Mouse (Mus musculus) layer of hippocampus, adult 2 months (tissue): Measurements from ENCODE around the gene Coro1c. TPM values are rescaled to one million over a fixed set of nuclear protein-coding genes. Genes with fewer than 3 reads are reported as not detected.
A peak's percentile ranks its signal among the peaks of the same experiment; 100 is the strongest.

ENCODE experiments used
- DNase-seq, 2 experiments: peaks; one replicate each; pipeline ENCODE4 v3.0.0; 2022; ENCODE audit warnings: low spot score in 2 of 2
- H3K27ac ChIP-seq: fragments of 200-600 bp; 2 replicates; pipeline ENCODE4 v1.8.1; 2022
- H3K4me3 ChIP-seq: fragments of 200-600 bp; 2 replicates; pipeline ENCODE4 v1.8.1; 2022; ENCODE audit warnings: mild to moderate bottlenecking
- CTCF ChIP-seq: fragments of 200-600 bp; conservative IDR thresholded peaks from 2 replicates; pipeline ENCODE4 v1.8.1; 2022; ENCODE audit warnings: antibody characterized with exemption, mild to moderate bottlenecking, moderate library complexity
- long read RNA-seq, 2 experiments: library from polyadenylated mRNA; stranded (forward); transcript quantifications; one replicate each; pipeline ENCODE4 v2.0.0; 2021; ENCODE audit warnings: borderline mapping rate in 2 of 2
- total RNA-seq, 2 experiments: library from RNA; stranded (reverse); gene quantifications; 2 replicates each; pipeline ENCODE4 v1.2.3; 2021

The Coro1c gene
- 100 to 1,000 TPM in 1 of 2 experiments, 10 to 100 TPM in 1; 95.2 to 101 TPM for total RNA-seq
- long read RNA-seq, experiment 1, transcript Coro1c-201 (11 exons, 3,491 nt), result major isoform, 38 of 52 reads
- long read RNA-seq, experiment 1, partial matches to known transcripts, result 11 of 52 reads
- long read RNA-seq, experiment 1, other reads (novel, unspliced or antisense), result 3 of 52 reads
- long read RNA-seq, experiment 2, transcript Coro1c-201 (11 exons, 3,491 nt), result major isoform, 65 of 90 reads
- long read RNA-seq, experiment 2, partial matches to known transcripts, result 19 of 90 reads
- long read RNA-seq, experiment 2, other reads (novel, unspliced or antisense), result 6 of 90 reads

DNA sequence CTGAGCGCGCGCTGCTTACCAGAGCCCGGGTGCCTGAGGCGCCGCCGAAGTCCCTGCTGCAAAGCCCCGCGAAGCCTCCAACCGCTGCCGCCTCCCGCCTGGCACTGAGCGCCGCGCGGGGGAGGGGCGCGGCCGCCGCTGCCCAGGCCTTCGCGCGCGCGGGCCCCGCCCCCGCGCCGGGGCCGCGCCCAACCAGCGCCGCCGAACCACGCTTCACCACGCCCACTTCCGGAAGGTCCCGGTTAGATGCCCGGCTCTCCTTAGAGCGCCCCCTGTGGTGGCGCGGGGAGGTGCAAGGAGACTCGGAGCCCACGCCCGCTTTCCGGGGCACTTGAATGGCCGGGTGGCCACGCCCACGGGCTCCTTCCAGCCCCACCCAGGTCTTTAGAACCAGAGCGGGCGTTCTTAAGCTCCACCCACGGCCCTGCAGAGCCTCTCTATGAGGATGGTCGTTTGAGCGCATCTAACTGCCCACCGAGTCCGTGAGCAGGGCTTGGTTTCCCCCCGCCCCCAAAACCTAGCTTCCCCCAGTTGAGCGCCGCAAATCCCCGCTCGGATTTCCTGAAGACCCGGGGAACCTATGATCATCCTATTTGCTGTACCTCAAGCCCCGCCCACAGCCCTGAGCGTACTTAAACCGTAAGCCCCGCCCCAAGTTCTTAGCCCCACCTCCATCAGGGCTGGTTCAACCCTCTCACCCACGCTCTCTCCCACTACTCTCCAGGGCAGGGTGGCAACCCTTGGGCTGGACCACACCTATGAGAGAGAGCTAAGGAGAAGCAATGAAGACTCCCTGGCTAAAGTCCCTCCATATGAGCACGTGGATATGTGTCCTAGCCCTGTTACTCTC lies at the start of gene Coro1c:
Coro1c (minus strand) TSS at position 167 of the 850 bp plus-strand sequence.
- peak within 1 kb of the TSS; percentile 83 for H3K4me3 ChIP-seq
- peak; percentile 86 for TF ChIP-seq CTCF
- peak within 1 kb of the TSS; percentile 95 for H3K27ac ChIP-seq
- peak; percentile 96 to 100 for DNase-seq

DNA sequence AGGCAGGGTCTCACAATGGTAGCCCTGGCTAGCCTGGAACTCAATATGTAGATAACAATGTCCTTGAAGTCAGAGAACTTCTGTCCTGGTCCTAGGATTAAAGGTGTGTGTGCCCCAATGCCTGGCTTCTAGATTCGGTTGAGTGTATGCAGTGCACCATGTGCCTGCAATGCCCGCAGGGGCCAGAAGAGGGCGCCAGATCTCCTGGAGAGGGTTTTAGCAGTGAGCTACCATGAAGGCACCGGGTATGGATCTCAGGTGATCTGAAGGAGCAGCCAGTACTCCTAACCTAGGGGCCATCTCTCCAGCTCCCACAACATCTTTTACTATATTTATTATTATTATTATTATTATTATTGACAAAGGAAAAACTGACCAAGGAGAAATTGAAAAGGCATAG lies 48.0 kb upstream of the Coro1c start:
- peak; percentile 57 to 90 for DNase-seq

DNA sequence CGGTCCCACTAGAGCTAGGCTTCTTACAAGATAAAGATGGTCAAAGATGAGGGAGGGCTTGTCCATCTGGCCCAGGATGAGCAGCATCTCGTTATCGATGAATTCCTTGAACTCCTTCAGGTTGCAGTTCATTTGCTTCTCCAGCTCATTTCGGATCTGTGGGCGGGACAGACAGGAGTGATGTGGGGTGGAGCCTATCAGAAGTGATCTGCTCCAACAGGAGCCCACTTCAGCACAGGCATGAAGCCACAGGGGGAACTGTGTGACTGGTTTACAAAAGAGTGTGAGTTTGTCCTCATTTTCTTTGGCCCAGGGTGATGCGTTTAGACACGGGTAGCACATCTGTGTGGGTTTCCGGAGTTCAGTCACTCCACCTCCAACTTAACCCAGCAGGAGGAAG lies 47.1 kb upstream of the Coro1c start:
- no peak for DNase-seq
- no peak for TF ChIP-seq CTCF
- no peak overlapping the region for H3K27ac ChIP-seq
- no peak overlapping the region for H3K4me3 ChIP-seq

More for the DNA sequence above, 48.0 kb upstream of the Coro1c start:
- H3K27ac ChIP-seq, result no peak overlapping the region
- TF ChIP-seq CTCF, result peak; percentile 96
- H3K4me3 ChIP-seq, result no peak overlapping the region

DNA sequence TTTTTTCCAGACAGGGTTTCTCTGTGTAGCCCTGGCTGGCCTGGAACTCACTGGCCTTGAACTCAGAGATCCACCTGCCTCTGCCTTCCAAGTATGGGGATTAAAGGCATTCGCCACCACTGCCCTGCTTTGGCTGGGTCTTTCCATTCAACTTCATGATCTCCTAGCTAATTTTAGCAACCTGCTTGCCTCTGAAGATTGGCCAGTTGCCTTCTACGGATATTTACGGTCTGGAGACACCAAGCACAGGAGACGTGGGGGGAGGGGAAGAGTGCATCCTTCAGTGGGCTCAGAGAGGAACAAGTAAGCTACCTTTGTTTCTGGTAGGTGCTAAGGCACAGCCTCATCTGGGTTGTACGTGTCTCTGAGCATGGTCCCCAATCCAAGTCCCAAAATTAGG lies 46.7 kb upstream of the Coro1c start:
- H3K27ac ChIP-seq, result no peak overlapping the region
- no peak for DNase-seq
- H3K4me3 ChIP-seq, result no peak overlapping the region
- TF ChIP-seq CTCF, result no peak

DNA sequence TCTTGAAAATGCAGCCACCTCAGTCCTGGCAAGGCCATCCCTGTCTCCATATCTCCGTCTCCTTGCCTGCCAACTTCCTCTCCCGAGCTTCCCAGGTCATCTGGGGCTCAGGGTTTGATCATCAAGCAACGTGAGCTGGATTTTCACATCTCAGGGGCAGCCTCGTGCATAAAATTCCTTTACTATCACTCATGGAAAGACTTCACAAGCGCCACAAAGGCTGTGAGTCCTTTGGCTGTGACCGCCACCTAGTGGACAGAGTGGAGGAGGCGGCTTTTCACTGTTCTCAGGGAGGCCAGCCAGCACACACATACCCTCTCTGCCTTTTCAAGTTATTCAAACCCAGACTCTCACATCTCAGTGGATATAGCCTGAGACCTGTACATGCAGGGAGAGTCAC lies 45.9 kb upstream of the Coro1c start:
- DNase-seq, result peak; percentile 79 to 91
- Histone ChIP-seq H3K27ac (no peak overlapping the region), H3K4me3 (no peak overlapping the region)
- peak; percentile 96 for TF ChIP-seq CTCF

- Histone ChIP-seq H3K27ac (no peak overlapping the region), H3K4me3 (no peak overlapping the region)
- TF ChIP-seq CTCF, result no peak
- DNase-seq, result no peak
These were observed 44.0 kb upstream of the Coro1c start for GRCm38 (mm10) chr5:113952519-113952918.

DNA sequence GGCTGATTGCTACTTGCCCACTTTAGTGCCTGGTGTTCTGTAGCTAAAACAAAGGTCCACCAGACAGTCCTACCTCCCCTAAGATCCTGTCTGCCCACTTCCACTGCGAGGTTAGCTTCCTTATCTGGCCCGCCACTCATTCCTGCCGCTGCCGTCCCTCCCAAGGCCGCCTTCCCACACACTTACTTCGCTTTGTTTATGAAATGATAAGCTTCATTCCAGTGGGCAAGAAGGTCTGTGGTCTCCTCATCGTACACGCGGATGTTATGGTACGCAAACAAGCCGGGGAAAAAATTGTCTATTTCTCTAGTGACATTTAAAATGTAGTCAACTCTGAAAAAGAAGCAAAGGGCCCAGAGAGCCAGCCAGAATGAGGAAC lies 43.1 kb upstream of the Coro1c start:
- no peak overlapping the region for H3K4me3 ChIP-seq
- DNase-seq, result no peak
- TF ChIP-seq CTCF, result no peak
- no peak overlapping the region for H3K27ac ChIP-seq

- H3K4me3 ChIP-seq, result no peak overlapping the region
- H3K27ac ChIP-seq, result peak overlapping the region; percentile 8; the same call in 1 of the 2 replicates
- TF ChIP-seq CTCF, result no peak
- DNase-seq, result no peak
These were observed 42.5 kb upstream of the Coro1c start for GRCm38 (mm10) chr5:113950786-113951692.

DNA sequence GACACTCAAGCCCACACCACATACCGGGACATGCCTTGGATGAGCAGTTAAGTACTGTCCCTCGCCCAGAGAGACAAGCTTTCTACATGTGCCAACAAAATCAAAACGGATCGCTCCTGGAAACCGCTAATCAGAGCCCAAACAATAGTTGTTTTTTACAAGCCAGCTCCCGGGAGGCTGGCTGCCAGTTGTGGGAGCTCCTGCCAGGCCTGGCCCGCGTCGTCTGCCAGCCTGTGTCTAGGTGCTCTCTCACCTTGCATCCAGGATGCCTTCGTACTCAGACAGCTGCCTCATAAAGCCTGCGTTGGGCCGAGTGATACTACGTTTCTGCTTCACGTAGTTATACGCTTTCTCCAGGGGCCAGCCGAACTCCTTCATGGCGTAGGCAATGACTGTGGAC lies 41.6 kb upstream of the Coro1c start:
- H3K4me3 ChIP-seq, result no peak overlapping the region
- TF ChIP-seq CTCF, result no peak
- no peak for DNase-seq
- H3K27ac ChIP-seq, result peak overlapping the region; percentile 8; the same call in 1 of the 2 replicates

DNA sequence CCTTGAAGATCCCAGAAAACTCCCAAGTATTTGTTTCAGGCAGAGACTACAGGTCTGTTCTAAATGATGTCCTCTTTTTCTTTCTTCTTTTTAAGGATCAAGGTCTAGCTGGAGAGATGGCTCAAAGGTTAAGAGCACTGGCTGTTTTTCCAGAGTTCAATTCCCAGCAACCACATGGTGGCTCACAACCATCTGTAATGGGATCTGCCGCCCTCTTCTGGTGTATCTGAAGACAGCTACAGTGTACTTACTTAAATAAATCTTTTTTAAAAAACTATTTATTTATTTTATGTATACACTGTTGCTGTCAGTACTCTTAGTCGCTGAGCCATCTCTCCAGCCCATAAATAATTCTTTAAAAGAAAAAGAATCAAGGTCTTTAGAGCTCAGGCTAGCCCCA lies 38.7 kb upstream of the Coro1c start:
- H3K27ac ChIP-seq, result no peak overlapping the region
- no peak overlapping the region for H3K4me3 ChIP-seq
- peak; percentile 65 for TF ChIP-seq CTCF
- DNase-seq, result no peak

GRCm38 (mm10) chr5:113945126-113945525 lies 36.6 kb upstream of the Coro1c start:
- no peak overlapping the region for H3K4me3 ChIP-seq
- no peak for TF ChIP-seq CTCF

GRCm38 (mm10) chr5:113943328-113943727 lies 34.8 kb upstream of the Coro1c start:
- H3K27ac ChIP-seq, result no peak overlapping the region
- no peak for TF ChIP-seq CTCF
- no peak overlapping the region for H3K4me3 ChIP-seq
- DNase-seq, result no peak

More at GRCm38 (mm10) chr5:113945126-113945525, 36.6 kb upstream of the Coro1c start:
- DNase-seq, result no peak
- no peak overlapping the region for H3K27ac ChIP-seq
